Mouse (Mus musculus): ENCODE measurements around the gene Gamt.

- no peak for TF ChIP-seq POLR2A (IDR thresholded peaks at IDR 0.05; ENCODE audit: borderline replicate concordance, low read depth, low read length)
- TF ChIP-seq CTCF (IDR thresholded peaks at IDR 0.05; ENCODE audit: low read depth, low read length): no peak
Measured at GRCm38 (mm10) chr10:80226416-80227165, 34.2 kb downstream of the Gamt start, which contains the start of gene Mum1.

Measured in bone marrow macrophage, adult 2 months (primary cell).